Mouse (Mus musculus) MEL (cell line): Measurements from ENCODE around the gene Erfe. TPM values are rescaled to one million over a fixed set of nuclear protein-coding genes. Genes with fewer than 3 reads are reported as not detected.

Source experiments
- DNase-seq: peaks from one replicate; pipeline ENCODE4 v3.0.0; 2011; ENCODE audit warnings: low read depth, low spot score
- H3K27ac ChIP-seq: 2 replicates; pipeline ENCODE4 v1.5.1; 2012; ENCODE audit warnings: low read depth, mild to moderate bottlenecking, control low read depth, low read length, moderate library complexity; ENCODE audit not compliant: control insufficient read depth
- H3K27me3 ChIP-seq, 2 experiments: fragments of 150-350 bp in 1 of 2; sonication (generic) in 1 of 2; 2 replicates each; pipeline ENCODE4 v1.6.1; 2012; ENCODE audit warnings: low read length in 2 of 2, mild to moderate bottlenecking in 2 of 2, improper control_type of control experiment in 1 of 2, moderate library complexity in 1 of 2; ENCODE audit not compliant: insufficient read depth in 2 of 2, control insufficient read depth in 1 of 2
- H3K36me3 ChIP-seq, 2 experiments: 2 replicates each; pipeline ENCODE4 v1.6.1; 2012 to 2014; ENCODE audit warnings: low read length in 2 of 2, improper control_type of control experiment in 1 of 2, inconsistent platforms in 1 of 2, mild to moderate bottlenecking in 1 of 2; ENCODE audit not compliant: insufficient read depth in 2 of 2, control insufficient read depth in 1 of 2
- H3K4me1 ChIP-seq, 2 experiments: fragments of 150-350 bp in 1 of 2; sonication (generic) in 1 of 2; 2 replicates each; pipeline ENCODE4 v1.6.1; 2012; ENCODE audit warnings: low read length in 2 of 2, improper control_type of control experiment in 1 of 2, mild to moderate bottlenecking in 1 of 2; ENCODE audit not compliant: insufficient read depth in 2 of 2, control insufficient read depth in 1 of 2
- H3K4me3 ChIP-seq, 2 experiments: fragments of 150-350 bp in 1 of 2; sonication (generic) in 1 of 2; 2 replicates each; pipeline ENCODE4 v1.5.1; 2012; ENCODE audit warnings: low read depth in 2 of 2, low read length in 2 of 2, mild to moderate bottlenecking in 2 of 2, moderate library complexity in 2 of 2, control low read depth in 1 of 2, improper control_type of control experiment in 1 of 2; ENCODE audit not compliant: control insufficient read depth in 1 of 2, insufficient read depth in 1 of 2
- H3K79me2 ChIP-seq: 2 replicates; pipeline ENCODE4 v1.6.1; 2012; ENCODE audit warnings: mild to moderate bottlenecking, low read length, moderate library complexity; ENCODE audit not compliant: control insufficient read depth, poor library complexity, insufficient read depth
- H3K9ac ChIP-seq: 2 replicates; pipeline ENCODE4 v1.6.1; 2012; ENCODE audit warnings: low read depth, mild to moderate bottlenecking, control low read depth, low read length, moderate library complexity; ENCODE audit not compliant: control insufficient read depth, poor library complexity, severe bottlenecking
- H3K9me3 ChIP-seq: fragments of 150-350 bp; sonication (generic); replicated peaks from 2 replicates; pipeline ENCODE4 v1.6.1; 2012; ENCODE audit warnings: mild to moderate bottlenecking, low read length, improper control_type of control experiment, moderate library complexity; ENCODE audit not compliant: insufficient read depth
- BHLHE40 ChIP-seq: IDR thresholded peaks from 2 replicates; pipeline ENCODE4 v1.6.1; 2012; ENCODE audit warnings: low read depth, mild to moderate bottlenecking, inconsistent platforms, low read length, improper control_type of control experiment, borderline replicate concordance
- CHD1 ChIP-seq: IDR thresholded peaks from 2 replicates; pipeline ENCODE4 v1.6.1; 2012; ENCODE audit warnings: low read depth, mild to moderate bottlenecking, inconsistent platforms, low read length, improper control_type of control experiment
- CHD2 ChIP-seq: IDR thresholded peaks from 2 replicates; pipeline ENCODE4 v1.6.1; 2011; ENCODE audit warnings: low read length, improper control_type of control experiment
- CTCF ChIP-seq, 3 experiments: IDR thresholded peaks in 2 of 3; conservative IDR thresholded peaks in 1 of 3; 2 replicates each; pipeline ENCODE4 v1.5.1; 2011 to 2012; ENCODE audit warnings: low read length in 3 of 3, low read depth in 2 of 3, mild to moderate bottlenecking in 2 of 3, improper control_type of control experiment in 1 of 3, inconsistent platforms in 1 of 3, mixed read lengths in 1 of 3, moderate library complexity in 1 of 3; ENCODE audit not compliant: control insufficient read depth in 1 of 3, insufficient read depth in 1 of 3, poor library complexity in 1 of 3, severe bottlenecking in 1 of 3
- E2F4 ChIP-seq: IDR thresholded peaks from 2 replicates; pipeline ENCODE4 v1.6.1; 2011; ENCODE audit warnings: low read depth, low read length, improper control_type of control experiment, borderline replicate concordance
- ELF1 ChIP-seq: IDR thresholded peaks from 2 replicates; pipeline ENCODE4 v1.6.1; 2014; ENCODE audit warnings: low read depth, mild to moderate bottlenecking, inconsistent platforms, low read length, improper control_type of control experiment, moderate library complexity
- EP300 ChIP-seq, 2 experiments: IDR thresholded peaks; 2 replicates each; pipeline ENCODE4 v1.6.1; 2011; ENCODE audit warnings: improper control_type of control experiment in 2 of 2, low read length in 2 of 2, low read depth in 1 of 2, mild to moderate bottlenecking in 1 of 2
- ETS1 ChIP-seq: IDR thresholded peaks from 2 replicates; pipeline ENCODE4 v1.6.1; 2012; ENCODE audit warnings: low read depth, mild to moderate bottlenecking, inconsistent platforms, low read length, improper control_type of control experiment, moderate library complexity
- GABPA ChIP-seq: IDR thresholded peaks from 2 replicates; pipeline ENCODE4 v1.6.1; 2012; ENCODE audit warnings: low read depth, mild to moderate bottlenecking, inconsistent platforms, low read length, improper control_type of control experiment, moderate library complexity
- GATA1 ChIP-seq: IDR thresholded peaks from 2 replicates; pipeline ENCODE4 v1.6.1; 2011; ENCODE audit warnings: low read depth, low read length, improper control_type of control experiment
- HCFC1 ChIP-seq: IDR thresholded peaks from 2 replicates; pipeline ENCODE4 v1.6.1; 2012; ENCODE audit warnings: low read depth, mild to moderate bottlenecking, inconsistent platforms, low read length, improper control_type of control experiment, moderate library complexity
- JUND ChIP-seq: IDR thresholded peaks from 2 replicates; pipeline ENCODE4 v1.6.1; 2011; ENCODE audit warnings: low read depth, mild to moderate bottlenecking, improper control_type of control experiment, low read length
- KAT2A ChIP-seq: conservative IDR thresholded peaks from 2 replicates; pipeline ENCODE4 v1.6.1; 2012; ENCODE audit warnings: low read depth, low read length, improper control_type of control experiment, inconsistent platforms
- MAFK ChIP-seq: IDR thresholded peaks from 2 replicates; pipeline ENCODE4 v1.6.1; 2011; ENCODE audit warnings: low read depth, mild to moderate bottlenecking, low read length, improper control_type of control experiment, borderline replicate concordance
- MAX ChIP-seq: IDR thresholded peaks from 2 replicates; pipeline ENCODE4 v1.6.1; 2011; ENCODE audit warnings: low read length, improper control_type of control experiment
- MAZ ChIP-seq: IDR thresholded peaks from 2 replicates; pipeline ENCODE4 v1.6.1; 2012; ENCODE audit warnings: low read depth, mild to moderate bottlenecking, inconsistent platforms, low read length, improper control_type of control experiment
- MEF2A ChIP-seq: IDR thresholded peaks from 2 replicates; pipeline ENCODE4 v1.6.1; 2014; ENCODE audit warnings: low read depth, mild to moderate bottlenecking, inconsistent platforms, low read length, improper control_type of control experiment; ENCODE audit not compliant: poor library complexity, insufficient replicate concordance, severe bottlenecking; ENCODE audit errors: extremely low read depth
- MXI1 ChIP-seq: IDR thresholded peaks from 2 replicates; pipeline ENCODE4 v1.6.1; 2011; ENCODE audit warnings: mild to moderate bottlenecking, low read depth, low read length, improper control_type of control experiment
- MYB ChIP-seq: IDR thresholded peaks from 2 replicates; pipeline ENCODE4 v1.6.1; 2011; ENCODE audit warnings: mild to moderate bottlenecking, low read depth, low read length, improper control_type of control experiment
- MYC ChIP-seq: IDR thresholded peaks from 2 replicates; pipeline ENCODE4 v1.6.1; 2011; ENCODE audit warnings: low read depth, mild to moderate bottlenecking, low read length, improper control_type of control experiment, moderate library complexity
- NELFE ChIP-seq: IDR thresholded peaks from 2 replicates; pipeline ENCODE4 v1.6.1; 2011; ENCODE audit warnings: low read depth, low read length, improper control_type of control experiment
- NRF1 ChIP-seq: IDR thresholded peaks from 2 replicates; pipeline ENCODE4 v1.6.1; 2014; ENCODE audit warnings: low read depth, mild to moderate bottlenecking, inconsistent platforms, low read length, improper control_type of control experiment, moderate library complexity; ENCODE audit not compliant: poor library complexity, insufficient read depth, severe bottlenecking
- POLR2A ChIP-seq, 2 experiments: IDR thresholded peaks; 2 replicates each; pipeline ENCODE4 v1.6.1; 2011 to 2012; ENCODE audit warnings: low read length in 2 of 2, mild to moderate bottlenecking in 2 of 2, control low read depth in 1 of 2, improper control_type of control experiment in 1 of 2, low read depth in 1 of 2, moderate library complexity in 1 of 2; ENCODE audit not compliant: control insufficient read depth in 1 of 2, insufficient read depth in 1 of 2, poor library complexity in 1 of 2
- POLR2AphosphoS2 ChIP-seq: IDR thresholded peaks from 2 replicates; pipeline ENCODE4 v1.6.1; 2011; ENCODE audit warnings: low read length, improper control_type of control experiment
- RAD21 ChIP-seq: IDR thresholded peaks from 2 replicates; pipeline ENCODE4 v1.6.1; 2011; ENCODE audit warnings: mild to moderate bottlenecking, low read depth, low read length, improper control_type of control experiment
- RCOR1 ChIP-seq: IDR thresholded peaks from 2 replicates; pipeline ENCODE4 v1.6.1; 2012; ENCODE audit warnings: low read depth, mild to moderate bottlenecking, inconsistent platforms, low read length, improper control_type of control experiment
- SIN3A ChIP-seq: IDR thresholded peaks from 2 replicates; pipeline ENCODE4 v1.6.1; 2012; ENCODE audit warnings: low read length, improper control_type of control experiment, inconsistent platforms
- SMC3 ChIP-seq: IDR thresholded peaks from 2 replicates; pipeline ENCODE4 v1.6.1; 2011; ENCODE audit warnings: low read depth, low read length, improper control_type of control experiment
- TAL1 ChIP-seq: IDR thresholded peaks from 2 replicates; pipeline ENCODE4 v1.6.1; 2012; ENCODE audit warnings: mild to moderate bottlenecking, inconsistent platforms, low read length, moderate library complexity, mixed read lengths
- TBP ChIP-seq: IDR thresholded peaks from 2 replicates; pipeline ENCODE4 v1.8.0; 2011; ENCODE audit warnings: low read depth, low read length, improper control_type of control experiment
- TCF12 ChIP-seq: IDR thresholded peaks from 2 replicates; pipeline ENCODE4 v1.6.1; 2014; ENCODE audit warnings: low read depth, mild to moderate bottlenecking, inconsistent platforms, low read length, improper control_type of control experiment, moderate library complexity
- UBTF ChIP-seq: IDR thresholded peaks from 2 replicates; pipeline ENCODE4 v1.6.1; 2012; ENCODE audit warnings: low read depth, mild to moderate bottlenecking, inconsistent platforms, low read length, improper control_type of control experiment, moderate library complexity, borderline replicate concordance; ENCODE audit not compliant: insufficient read depth
- USF1 ChIP-seq: IDR thresholded peaks from 2 replicates; pipeline ENCODE4 v1.6.1; 2014; ENCODE audit warnings: low read depth, mild to moderate bottlenecking, inconsistent platforms, low read length, improper control_type of control experiment, moderate library complexity
- USF2 ChIP-seq, 2 experiments: IDR thresholded peaks; 2 replicates each; pipeline ENCODE4 v1.6.1; 2011 to 2012; ENCODE audit warnings: improper control_type of control experiment in 2 of 2, low read length in 2 of 2, borderline replicate concordance in 1 of 2, inconsistent platforms in 1 of 2, low read depth in 1 of 2, mild to moderate bottlenecking in 1 of 2; ENCODE audit not compliant: insufficient read depth in 1 of 2
- ZC3H11A ChIP-seq: IDR thresholded peaks from 2 replicates; pipeline ENCODE4 v1.6.1; 2012; ENCODE audit warnings: low read depth, mild to moderate bottlenecking, inconsistent platforms, low read length, improper control_type of control experiment
- ZKSCAN1 ChIP-seq: IDR thresholded peaks from 2 replicates; pipeline ENCODE4 v1.6.1; 2012; ENCODE audit warnings: low read depth, mild to moderate bottlenecking, inconsistent platforms, low read length, improper control_type of control experiment, moderate library complexity
- ZMIZ1 ChIP-seq: IDR thresholded peaks from 2 replicates; pipeline ENCODE4 v1.6.1; 2012; ENCODE audit warnings: low read depth, mild to moderate bottlenecking, inconsistent platforms, low read length, improper control_type of control experiment, moderate library complexity
- ZNF384 ChIP-seq: IDR thresholded peaks from 2 replicates; pipeline ENCODE4 v1.6.1; 2012; ENCODE audit warnings: low read depth, mild to moderate bottlenecking, inconsistent platforms, low read length, improper control_type of control experiment
- polyA plus RNA-seq, 2 experiments: library from polyadenylated mRNA; stranded (reverse) in 1 of 2; unstranded in 1 of 2; fragments of >175 nt in 1 of 2; fragments of >200 nt in 1 of 2; gene quantifications; 2 replicates each; pipeline versions ENCODE4 v1.2.1 to v1.2.4; 2012; ENCODE audit warnings: low replicate concordance in 2 of 2, low read depth in 1 of 2; ENCODE audit not compliant: insufficient read length in 2 of 2, insufficient read depth in 1 of 2, missing spikeins in 1 of 2
- total RNA-seq: library from RNA; depleted of rRNA; stranded (reverse); fragments of 300-350 nt; gene quantifications from 2 replicates; pipeline ENCODE4 v1.2.3, GENCODE M21; 2012

The Erfe gene
- total and polyA plus RNA-seq, 3 experiments: 4.6 to 9.1 TPM; not detected in 1

DNA sequence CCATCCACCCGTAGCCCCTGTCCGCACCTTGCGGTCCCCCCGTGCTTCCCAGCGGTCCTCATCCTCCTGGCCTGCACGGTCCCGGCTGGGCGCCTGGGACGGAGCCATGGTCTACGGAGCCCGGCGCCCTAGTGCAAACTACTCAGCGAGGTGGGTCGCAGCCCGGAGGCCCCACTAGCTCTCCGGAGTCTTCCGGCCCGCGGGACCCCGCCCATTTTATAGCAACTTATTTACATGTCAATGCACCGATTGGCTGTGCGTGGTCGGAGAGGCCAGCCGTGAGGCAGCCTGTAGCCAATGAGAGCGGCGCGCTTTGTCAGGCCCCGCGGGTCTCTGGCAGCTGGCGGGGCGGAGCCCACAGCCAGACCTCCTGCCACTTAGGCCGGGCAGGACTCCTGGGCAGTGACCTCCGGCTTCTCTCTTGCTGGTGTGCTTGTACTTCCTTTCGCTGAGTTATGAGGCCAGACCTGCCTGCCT lies 46.8 kb downstream of the Erfe start:
- Histone ChIP-seq H3K27ac (peak overlapping the region; percentile 18), H3K9ac (peak overlapping the region; percentile 89), H3K9me3 (no peaks in the 10 kb centered on the region), H3K4me1 (peaks cover 0 to 4% of the 10 kb centered on the region in 2 experiments; a peak in 2 of 4 replicates), H3K36me3 (no peaks in the 10 kb centered on the region), H3K4me3 (peak overlapping the region; percentile 85), H3K27me3 (no peaks in the 10 kb centered on the region), H3K79me2 (peaks cover 3% of the 10 kb centered on the region)
- peak; percentile 98 for DNase-seq
- TF ChIP-seq MYC (no peak), TCF12 (peak; percentile 57), ELF1 (peak; percentile 68), RCOR1 (no peak), BHLHE40 (no peak), KAT2A (no peak; the same call in 1 of the 2 replicates), EP300 (IDR thresholded peaks at IDR 0.05; ENCODE audit: low read depth in 1 of 2, low read length in 2 of 2) (no peak), NELFE (peak; percentile 93), POLR2AphosphoS2 (peak; percentile 86; the same call in 1 of the 2 replicates), CHD1 (no peak), ETS1 (no peak), MAZ (no peak), POLR2A (IDR thresholded peaks at IDR 0.05; ENCODE audit: control insufficient read depth in 1 of 2, insufficient read depth in 1 of 2, low read depth in 1 of 2, low read length in 2 of 2, poor library complexity in 1 of 2) (peak; percentile 86 to 89; a peak in 3 of 4 replicates), MXI1 (0 out of 2 replicates have a peak, but pooled peaks have one; percentile 36), TAL1 (no peak), ZC3H11A (no peak), MAX (0 out of 2 replicates have a peak, but pooled peaks have one; percentile 25), NRF1 (no peak), SMC3 (no peak), CTCF (IDR thresholded peaks at IDR 0.05 in 2 of 3, conservative IDR thresholded peaks at IDR 0.05 in 1 of 3; ENCODE audit: control insufficient read depth in 1 of 3, insufficient read depth in 1 of 3, low read depth in 2 of 3, low read length in 3 of 3, poor library complexity in 1 of 3, severe bottlenecking in 1 of 3) (no peak), RAD21 (no peak), GATA1 (no peak), HCFC1 (peak; percentile 64), MEF2A (no peak), ZKSCAN1 (no peak), SIN3A (peak; percentile 79), TBP (peak; percentile 88), MAFK (no peak), ZMIZ1 (peak; percentile 94), UBTF (no peak), CHD2 (no peak), USF1 (peak; percentile 53), JUND (no peak), ZNF384 (no peak), USF2 (IDR thresholded peaks at IDR 0.05; ENCODE audit: borderline replicate concordance in 1 of 2, insufficient read depth in 1 of 2, low read depth in 1 of 2, low read length in 2 of 2) (no peak), E2F4 (no peak), GABPA (no peak), MYB (no peak)
